In genomic region chr1:135323367-135323901, GRCm38 (mm10) we compare ENCODE assay signal across 16 mouse cellular contexts. TPM values are rescaled to one million over a fixed set of nuclear protein-coding genes. Genes with fewer than 3 reads are reported as not detected.
DNase-seq lines count a peak whose midpoint lies in the region; ATAC-seq lines count a peak whose summit lies in the region.
"Had no signal": no experiment of that assay in that cellular context is flagged by ENCODE, and none has a peak within 500 bp of the region (broad histone marks: within the 10 kb centered on the region; RNA-seq: fewer than 3 reads in every experiment).

No protein-coding gene starts in this region.

- peaks cover 12% of the 10 kb centered on the region; the same call in 1 of the 2 replicates for H3K27me3 ChIP-seq in kidney, embryonic 15.5 days
- no peaks in the 10 kb centered on the region for H3K27me3 ChIP-seq in embryonic facial prominence, embryonic 14.5 days (replicated peaks; ENCODE audit: control insufficient read depth, insufficient read depth, low read length)
- H3K27me3 ChIP-seq in stomach, embryonic 14.5 days (ENCODE audit: control insufficient read depth, insufficient read depth, low read length): no peaks in the 10 kb centered on the region

- H3K36me3 ChIP-seq in kidney, embryonic 15.5 days: no peaks in the 10 kb centered on the region
- H3K36me3 ChIP-seq in embryonic facial prominence, embryonic 14.5 days (ENCODE audit: control insufficient read depth, insufficient read depth, low read length): no peaks in the 10 kb centered on the region
- H3K36me3 ChIP-seq in stomach, embryonic 14.5 days (ENCODE audit: control insufficient read depth, insufficient read depth, low read length): no peaks in the 10 kb centered on the region
- H3K36me3 ChIP-seq: midbrain, embryonic 13.5 days had no signal

- no peak for ATAC-seq in kidney, embryonic 15.5 days (replicated peaks; ENCODE audit: low FRiP score)
- ATAC-seq in embryonic facial prominence, embryonic 14.5 days (ENCODE audit: low read depth): no peak
- no peak for ATAC-seq in stomach, embryonic 14.5 days (ENCODE audit: insufficient number of reproducible peaks, insufficient read depth, low FRiP score, low read depth)
- ATAC-seq: forebrain, postnatal 0 days; midbrain, embryonic 13.5 days had no signal

- H3K4me1 ChIP-seq in kidney, embryonic 15.5 days: peaks cover 13% of the 10 kb centered on the region; the same call in 1 of the 2 replicates
- peaks cover 5% of the 10 kb centered on the region; the same call in 1 of the 2 replicates for H3K4me1 ChIP-seq in embryonic facial prominence, embryonic 14.5 days (ENCODE audit: control insufficient read depth, insufficient read depth, low read length)
- H3K4me1 ChIP-seq in stomach, embryonic 14.5 days (ENCODE audit: control insufficient read depth, insufficient read depth, low read length): 0 out of 2 replicates have a peak, but pooled peaks cover 8% of the 10 kb centered on the region
- H3K4me1 ChIP-seq: midbrain, embryonic 13.5 days had no signal

- no peak overlapping the region for H3K27ac ChIP-seq in kidney, embryonic 15.5 days
- no peak overlapping the region for H3K27ac ChIP-seq in embryonic facial prominence, embryonic 14.5 days (replicated peaks; ENCODE audit: low read depth, low read length)
- H3K27ac ChIP-seq in stomach, embryonic 14.5 days (ENCODE audit: low read length): peak overlapping the region; percentile 82; the same call in 1 of the 2 replicates
- H3K27ac ChIP-seq: midbrain, embryonic 13.5 days had no signal

- H3K9me3 ChIP-seq in kidney, embryonic 15.5 days (replicated peaks): no peaks in the 10 kb centered on the region
- no peaks in the 10 kb centered on the region for H3K9me3 ChIP-seq in embryonic facial prominence, embryonic 14.5 days (ENCODE audit: control insufficient read depth, low read length)
- H3K9me3 ChIP-seq in stomach, embryonic 14.5 days (ENCODE audit: control insufficient read depth, low read depth, low read length): no peaks in the 10 kb centered on the region
- H3K9me3 ChIP-seq: midbrain, embryonic 13.5 days had no signal

- peak; percentile 12 for DNase-seq in gastrocnemius, postnatal 25 days
- no peak for DNase-seq in gastrocnemius, postnatal 14 days
- DNase-seq in kidney, adult 8-10 months: peak; percentile 63 to 75
- DNase-seq in embryonic facial prominence, embryonic 14.5 days (ENCODE audit: low spot score): peak; percentile 28
- DNase-seq in testis, postnatal 14 days (ENCODE audit: low spot score): no peak
- no peak for DNase-seq in urinary bladder, adult 18-20 months (ENCODE audit: low spot score in 2 of 2)
- DNase-seq: adrenal gland, adult 8-10 months; cerebellum, adult 8-10 months; forebrain, postnatal 0 days; gastrocnemius, postnatal 10 days; lung, postnatal 36 days; thymus, adult 18-20 months had no signal

- no peak overlapping the region for H3K4me2 ChIP-seq in kidney, embryonic 15.5 days
- no peak overlapping the region for H3K4me2 ChIP-seq in embryonic facial prominence, embryonic 14.5 days (ENCODE audit: low read depth, low read length)
- no peak overlapping the region for H3K4me2 ChIP-seq in stomach, embryonic 14.5 days (replicated peaks; ENCODE audit: low read depth, low read length)
- H3K4me2 ChIP-seq: midbrain, embryonic 13.5 days had no signal

- 72% methylated on average over 7 of the region's 7 CpGs for whole genome bisulfite sequencing in kidney, embryonic 15.5 days
- 69% methylated on average over 7 of the region's 7 CpGs for WGBS in embryonic facial prominence, embryonic 14.5 days
- WGBS in stomach, embryonic 14.5 days: 68% methylated on average over 7 of the region's 7 CpGs

- intact Hi-C loops in gastrocnemius, postnatal 14 days (cut with DNase I; ENCODE audit: low total_unique reads): loop anchor here (5.0 kb wide), 1 partner anchor 44 kb away; no protein-coding TSS in a partner anchor

- no peak overlapping the region for H3K9ac ChIP-seq in kidney, embryonic 15.5 days
- no peak overlapping the region for H3K9ac ChIP-seq in embryonic facial prominence, embryonic 14.5 days (ENCODE audit: low read depth, low read length)
- H3K9ac ChIP-seq in stomach, embryonic 14.5 days (replicated peaks; ENCODE audit: low read depth, low read length): no peak overlapping the region
- H3K9ac ChIP-seq: forebrain, postnatal 0 days; midbrain, embryonic 13.5 days had no signal

- no peak overlapping the region for H3K4me3 ChIP-seq in kidney, embryonic 15.5 days (replicated peaks)
- no peak overlapping the region for H3K4me3 ChIP-seq in embryonic facial prominence, embryonic 14.5 days (ENCODE audit: low read depth, low read length)
- no peak overlapping the region for H3K4me3 ChIP-seq in stomach, embryonic 14.5 days (ENCODE audit: low read depth, low read length)
- H3K4me3 ChIP-seq: erythroblast, embryonic 14.5 days; midbrain, embryonic 13.5 days had no signal

RNA-seq across cellular contexts. Expression of gene Lmod1, which starts 1.2 kb away (rescaled TPM):
- 10 to 100 TPM in 1 of 2 experiments, 1 to 10 TPM in 1; 3.0 to 10.9 TPM for total RNA-seq in gastrocnemius, postnatal 25 days (2021)
- total RNA-seq in gastrocnemius, postnatal 14 days (2021): 1 to 10 TPM; 2.7 to 3.3 TPM
- 0.95 and 3.4 TPM in 2 replicates for polyA plus RNA-seq in kidney, embryonic 15.5 days (2015; fragmentation: Nextera tagmentation; extraction: Ambion mirVana)
- polyA plus RNA-seq in embryonic facial prominence, embryonic 14.5 days (2014; fragmentation: Nextera tagmentation; extraction: Ambion mirVana): 1.0 and 1.4 TPM in 2 replicates
- polyA plus RNA-seq in stomach, embryonic 14.5 days (2014; fragmentation: Nextera tagmentation; extraction: Ambion mirVana): 12.6 and 13.2 TPM in 2 replicates
- polyA plus RNA-seq: erythroblast, embryonic 14.5 days had no signal

RNA-seq across cellular contexts. Expression of gene Timm17a, which starts 9.9 kb away (rescaled TPM):
- total RNA-seq in gastrocnemius, postnatal 25 days (2021): 100 to 1,000 TPM; 282 to 296 TPM
- total RNA-seq in gastrocnemius, postnatal 14 days (2021): 100 to 1,000 TPM; 220 to 243 TPM
- polyA plus RNA-seq in kidney, embryonic 15.5 days (2015; fragmentation: Nextera tagmentation; extraction: Ambion mirVana): 210 and 234 TPM in 2 replicates
- 215 and 224 TPM in 2 replicates for polyA plus RNA-seq in embryonic facial prominence, embryonic 14.5 days (2014; fragmentation: Nextera tagmentation; extraction: Ambion mirVana)
- polyA plus RNA-seq in stomach, embryonic 14.5 days (2014; fragmentation: Nextera tagmentation; extraction: Ambion mirVana): 179 and 203 TPM in 2 replicates

RNA-seq across cellular contexts. Expression of gene Rnpep, which starts 39.5 kb away (rescaled TPM):
- 10 to 100 TPM; 12.0 to 12.9 TPM for total RNA-seq in gastrocnemius, postnatal 25 days (2021)
- 10 to 100 TPM; 10.4 TPM for total RNA-seq in gastrocnemius, postnatal 14 days (2021)
- 88.0 and 93.4 TPM in 2 replicates for polyA plus RNA-seq in kidney, embryonic 15.5 days (2015; fragmentation: Nextera tagmentation; extraction: Ambion mirVana)
- 78.1 and 79.9 TPM in 2 replicates for polyA plus RNA-seq in embryonic facial prominence, embryonic 14.5 days (2014; fragmentation: Nextera tagmentation; extraction: Ambion mirVana)
- 124 and 128 TPM in 2 replicates for polyA plus RNA-seq in stomach, embryonic 14.5 days (2014; fragmentation: Nextera tagmentation; extraction: Ambion mirVana)

RNA-seq across cellular contexts. Expression of gene Shisa4, which starts 51.6 kb away (rescaled TPM):
- total RNA-seq in gastrocnemius, postnatal 25 days (2021): 100 to 1,000 TPM; 236 to 261 TPM
- total RNA-seq in gastrocnemius, postnatal 14 days (2021): 100 to 1,000 TPM; 223 to 271 TPM
- polyA plus RNA-seq in kidney, embryonic 15.5 days (2015; fragmentation: Nextera tagmentation; extraction: Ambion mirVana): 43.5 and 48.3 TPM in 2 replicates
- polyA plus RNA-seq in embryonic facial prominence, embryonic 14.5 days (2014; fragmentation: Nextera tagmentation; extraction: Ambion mirVana): 25.2 and 25.6 TPM in 2 replicates
- 41.4 and 44.5 TPM in 2 replicates for polyA plus RNA-seq in stomach, embryonic 14.5 days (2014; fragmentation: Nextera tagmentation; extraction: Ambion mirVana)
- polyA plus RNA-seq: erythroblast, embryonic 14.5 days had no signal

Comparison
In these comparisons a context has a peak if more than half of its experiments do, and no peak if none do; other contexts are left out.
1. DNase-seq: peak in gastrocnemius, postnatal 25 days (single experiment), kidney, adult 8-10 months (2 of 2) and embryonic facial prominence, embryonic 14.5 days (single experiment); none in gastrocnemius, postnatal 14 days (single experiment), testis, postnatal 14 days (single experiment) and urinary bladder, adult 18-20 months (0 of 2).